Mouse (Mus musculus): ENCODE results near the gene Ldlrap1.

- no peak for TF ChIP-seq POLR2A (IDR thresholded peaks at IDR 0.05; ENCODE audit: control insufficient read depth, extremely low read depth, insufficient read depth, low read length, poor library complexity)
- TF ChIP-seq CTCF (IDR thresholded peaks at IDR 0.05; ENCODE audit: borderline replicate concordance, control insufficient read depth, extremely low read depth, insufficient read depth, low read length, poor library complexity), result no peak
Observed at GRCm38 (mm10) chr4:134752911-134753426, 14.9 kb downstream of the Ldlrap1 start.
